Mouse (Mus musculus) midbrain, embryonic 12.5 days (tissue): ENCODE data around the gene Zfp507. TPM values are rescaled to one million over a fixed set of nuclear protein-coding genes. Genes with fewer than 3 reads are reported as not detected.

Experiments
- ATAC-seq: fragments of 200-750 bp; cut with Nextera tagmentation; 2 replicates; pipeline ENCODE4 v1.8.0; 2017; ENCODE audit warnings: low read depth, moderate TSS enrichment, moderate library complexity; ENCODE audit not compliant: low FRiP score
- H3K27ac ChIP-seq: fragments of 300-500 bp; sonication (generic); replicated peaks from 2 replicates; pipeline ENCODE4 v1.5.1; 2016; ENCODE audit warnings: mild to moderate bottlenecking
- H3K27me3 ChIP-seq: fragments of 300-500 bp; sonication (generic); 2 replicates; pipeline ENCODE4 v1.6.1; 2016; ENCODE audit warnings: mild to moderate bottlenecking
- H3K36me3 ChIP-seq: fragments of 300-500 bp; sonication (generic); 2 replicates; pipeline ENCODE4 v1.6.1; 2016
- H3K4me1 ChIP-seq: fragments of 300-500 bp; sonication (generic); 2 replicates; pipeline ENCODE4 v1.6.1; 2016
- H3K4me2 ChIP-seq: fragments of 300-500 bp; sonication (generic); replicated peaks from 2 replicates; pipeline ENCODE4 v1.6.1; 2016; ENCODE audit warnings: mild to moderate bottlenecking, moderate library complexity
- H3K4me3 ChIP-seq: fragments of 300-500 bp; sonication (generic); 2 replicates; pipeline ENCODE4 v1.5.1; 2016; ENCODE audit warnings: mild to moderate bottlenecking
- H3K9ac ChIP-seq: fragments of 300-500 bp; sonication (generic); replicated peaks from 2 replicates; pipeline ENCODE4 v1.6.1; 2016; ENCODE audit warnings: mild to moderate bottlenecking, moderate library complexity
- H3K9me3 ChIP-seq: fragments of 300-500 bp; sonication (generic); 2 replicates; pipeline ENCODE4 v1.6.1; 2016; ENCODE audit warnings: mild to moderate bottlenecking
- WGBS: fragments of 180-500 bp; shearing (Covaris S2); methylation state at CpG from one replicate; pipeline ENCODE4 v1.1.7; 2016; 5-methylcytosine and 5-hydroxymethylcytosine counted together
- polyA plus RNA-seq: library from polyadenylated mRNA; unstranded; fragments of >200 nt; fragmentation: Nextera tagmentation; extraction: Ambion mirVana; gene quantifications from 2 replicates; pipeline ENCODE4 v1.2.1, GENCODE M21; 2016

Gene Zfp507
- 24.3 and 24.8 TPM in 2 replicates for polyA plus RNA-seq

DNA sequence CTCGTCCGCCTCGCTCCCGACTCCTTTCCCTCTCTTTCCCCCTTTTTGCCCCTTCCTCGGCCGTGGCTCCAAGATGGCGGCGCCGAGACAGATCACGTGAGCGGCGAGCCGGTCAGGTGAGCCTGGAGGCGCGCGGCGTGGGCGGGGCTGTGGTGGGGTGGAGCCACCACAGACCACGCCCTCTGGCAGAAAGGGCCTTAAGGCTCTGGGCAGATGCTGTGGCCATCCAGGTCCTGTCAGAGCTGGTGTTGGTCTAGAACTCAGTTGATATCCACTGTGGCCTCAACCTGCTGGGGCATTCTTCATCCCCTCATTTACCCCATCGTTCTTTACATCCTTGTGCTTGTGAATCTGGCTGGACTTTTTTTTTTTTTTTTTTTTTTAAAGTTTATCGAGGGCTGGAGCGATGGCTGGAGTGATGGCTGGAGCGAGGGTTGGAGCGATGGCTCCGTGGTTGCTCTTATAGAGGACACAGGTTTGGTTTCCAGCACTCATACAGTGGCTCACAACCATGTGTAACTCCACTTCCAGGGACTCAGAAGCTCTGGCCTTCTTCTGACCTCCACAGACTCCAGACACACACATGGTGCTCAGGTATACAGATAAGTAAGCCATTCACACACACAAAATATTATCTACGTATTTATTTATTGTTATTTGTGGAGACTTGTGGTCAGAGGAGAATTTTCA, at the start of gene Zfp507:
TSS of gene Zfp507 (minus strand) at position 98 of the 690 bp plus-strand sequence.
- H3K4me2 ChIP-seq = peak within 1 kb of the TSS; percentile 89
- peak within 1 kb of the TSS; percentile 95 for H3K9ac ChIP-seq
- no peaks in the 10 kb centered on the region for H3K9me3 ChIP-seq
- H3K27me3 ChIP-seq = no peaks in the 10 kb centered on the region
- peaks cover 9% of the 10 kb centered on the region for H3K4me1 ChIP-seq
- H3K36me3 ChIP-seq = peaks cover 29% of the 10 kb centered on the region
- ATAC-seq = peak; percentile 96
- H3K27ac ChIP-seq = peak within 1 kb of the TSS; percentile 86
- 23% methylated on average over 22 of the region's 26 CpGs for WGBS
- H3K4me3 ChIP-seq = peak within 1 kb of the TSS; percentile 92

DNA sequence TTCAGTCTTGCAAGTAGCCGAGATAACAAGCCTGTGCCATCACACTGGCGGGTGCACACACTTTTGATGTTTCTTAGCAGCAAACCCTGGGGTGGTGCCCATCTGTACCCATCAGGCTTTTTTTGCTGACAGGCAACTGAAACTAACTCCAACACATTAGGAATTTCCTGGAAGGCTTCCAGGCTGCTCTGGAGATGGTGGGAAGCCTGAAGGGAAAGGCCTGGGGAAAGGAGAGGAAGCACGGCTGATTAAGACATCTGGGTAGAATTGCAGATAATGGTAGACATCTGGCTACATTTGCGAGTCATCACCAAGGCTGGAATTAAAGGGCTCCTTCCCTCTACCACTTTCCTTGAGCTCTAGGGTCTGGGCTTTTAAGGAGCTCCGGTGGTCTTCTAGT, 47.6 kb upstream of the Zfp507 start:
- ATAC-seq = no peak
- 88% methylated on average over 5 of the region's 5 CpGs for WGBS

DNA sequence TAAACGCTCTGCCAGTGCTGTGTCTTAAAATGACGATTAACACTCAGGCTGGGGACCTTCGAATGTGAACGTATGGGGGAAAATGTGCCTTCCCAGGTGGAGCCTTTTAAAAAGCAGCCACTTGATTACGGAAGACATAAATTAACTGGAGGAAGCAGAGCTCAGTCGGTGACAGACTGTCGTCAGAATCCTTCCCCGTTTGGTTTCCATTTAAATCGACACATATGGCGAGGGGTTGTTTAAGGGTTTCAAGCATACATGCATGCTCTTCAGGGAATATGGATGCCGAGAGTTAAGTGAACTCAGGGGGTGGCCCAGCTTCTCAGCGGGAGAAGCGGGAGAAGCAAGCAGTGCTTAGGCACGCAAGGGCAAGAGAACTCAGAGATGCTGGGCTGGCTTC, 45.7 kb upstream of the Zfp507 start:
- WGBS = 66% methylated on average over 14 of the region's 14 CpGs
- no peak overlapping the region for H3K9ac ChIP-seq
- H3K4me2 ChIP-seq = no peak overlapping the region
- no peaks in the 10 kb centered on the region for H3K4me1 ChIP-seq
- no peaks in the 10 kb centered on the region for H3K36me3 ChIP-seq
- no peak overlapping the region for H3K27ac ChIP-seq
- H3K27me3 ChIP-seq = no peaks in the 10 kb centered on the region
- ATAC-seq = no peak
- no peak overlapping the region for H3K4me3 ChIP-seq
- no peaks in the 10 kb centered on the region for H3K9me3 ChIP-seq

More for the DNA sequence above, 47.6 kb upstream of the Zfp507 start:
- H3K27me3 ChIP-seq = no peaks in the 10 kb centered on the region
- no peaks in the 10 kb centered on the region for H3K4me1 ChIP-seq
- no peak overlapping the region for H3K27ac ChIP-seq
- H3K36me3 ChIP-seq = no peaks in the 10 kb centered on the region
- H3K9ac ChIP-seq = no peak overlapping the region
- H3K4me2 ChIP-seq = no peak overlapping the region
- H3K4me3 ChIP-seq = no peak overlapping the region
- no peaks in the 10 kb centered on the region for H3K9me3 ChIP-seq

DNA sequence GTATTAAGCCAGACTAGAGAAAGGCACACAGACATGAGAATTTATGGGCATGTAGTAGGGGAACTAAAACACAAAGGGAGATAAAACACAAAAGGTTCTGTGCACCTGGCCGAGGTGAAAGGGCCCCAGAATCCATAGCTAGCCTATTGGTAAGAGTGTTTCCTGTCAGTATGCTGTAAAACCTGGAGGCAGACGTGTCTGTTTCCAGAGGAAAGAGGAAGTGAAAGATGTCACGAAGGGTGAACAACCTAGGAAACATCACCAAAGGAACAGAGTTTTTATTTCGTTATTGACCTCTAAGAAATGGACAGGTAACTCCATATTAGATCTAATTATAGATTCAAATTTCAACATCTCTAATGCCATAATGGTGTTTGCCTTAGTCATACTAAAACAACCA, 37.7 kb upstream of the Zfp507 start:
- H3K9me3 ChIP-seq = no peaks in the 10 kb centered on the region
- no peak for ATAC-seq
- H3K4me3 ChIP-seq = no peak overlapping the region
- H3K4me1 ChIP-seq = 0 out of 2 replicates have a peak, but pooled peaks cover 3% of the 10 kb centered on the region
- H3K27ac ChIP-seq = no peak overlapping the region
- no peaks in the 10 kb centered on the region for H3K36me3 ChIP-seq
- H3K27me3 ChIP-seq = no peaks in the 10 kb centered on the region
- no peak overlapping the region for H3K9ac ChIP-seq
- no peak overlapping the region for H3K4me2 ChIP-seq
- 84% methylated on average over 4 of the region's 4 CpGs for WGBS

DNA sequence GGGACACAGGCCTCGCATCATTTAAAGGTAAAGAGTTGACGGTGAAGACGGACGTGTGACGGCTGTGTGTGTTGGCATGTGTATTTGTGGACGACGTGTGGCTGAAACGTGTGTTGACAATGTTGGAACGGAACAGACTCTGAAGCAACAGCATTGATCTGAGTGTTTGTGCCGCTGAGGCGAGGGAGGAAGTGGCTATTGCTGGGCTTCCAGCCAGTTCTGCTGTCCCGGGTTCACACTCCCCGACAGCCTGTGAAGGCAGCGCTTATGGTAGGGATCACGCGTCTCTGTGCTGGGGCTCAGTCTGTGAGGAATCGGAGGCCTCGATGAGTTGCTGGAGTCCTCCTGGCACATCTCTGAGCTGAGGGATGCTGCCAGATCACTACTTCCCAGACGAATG, 34.0 kb upstream of the Zfp507 start:
- 84% methylated on average over 19 of the region's 19 CpGs for WGBS

DNA sequence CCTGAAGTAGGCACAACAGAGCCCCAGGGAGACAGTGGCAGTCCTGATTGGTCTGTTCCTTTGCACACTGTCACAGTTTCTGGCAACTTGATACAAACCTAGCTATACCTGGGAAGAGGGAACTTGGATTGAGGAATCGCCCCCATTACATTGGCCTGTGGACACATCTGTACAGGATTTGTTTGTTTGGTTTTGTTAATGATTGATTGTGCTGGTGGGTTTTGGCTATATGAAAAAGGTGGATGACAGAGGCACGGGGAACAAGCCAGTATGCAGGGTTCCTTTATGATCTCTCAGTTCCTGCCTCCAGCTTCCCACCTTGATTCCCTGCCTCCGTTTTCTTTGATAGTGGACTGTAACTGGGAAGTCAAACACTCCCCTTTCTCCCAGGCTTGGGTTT, 33.6 kb upstream of the Zfp507 start:
- H3K27ac ChIP-seq = no peak overlapping the region
- no peak overlapping the region for H3K9ac ChIP-seq
- no peak for ATAC-seq
- no peak overlapping the region for H3K4me3 ChIP-seq
- no peaks in the 10 kb centered on the region for H3K27me3 ChIP-seq
- no peaks in the 10 kb centered on the region for H3K9me3 ChIP-seq
- H3K4me1 ChIP-seq = 0 out of 2 replicates have a peak, but pooled peaks cover 3% of the 10 kb centered on the region
- no peak overlapping the region for H3K4me2 ChIP-seq
- 94% methylated on average over 3 of the region's 3 CpGs for WGBS
- no peaks in the 10 kb centered on the region for H3K36me3 ChIP-seq

More for the DNA sequence above, 34.0 kb upstream of the Zfp507 start:
- Histone ChIP-seq H3K27me3 (no peaks in the 10 kb centered on the region), H3K27ac (no peak overlapping the region), H3K9ac (no peak overlapping the region), H3K9me3 (no peaks in the 10 kb centered on the region), H3K36me3 (no peaks in the 10 kb centered on the region), H3K4me2 (no peak overlapping the region), H3K4me3 (no peak overlapping the region), H3K4me1 (0 out of 2 replicates have a peak, but pooled peaks cover 3% of the 10 kb centered on the region)
- ATAC-seq = no peak

DNA sequence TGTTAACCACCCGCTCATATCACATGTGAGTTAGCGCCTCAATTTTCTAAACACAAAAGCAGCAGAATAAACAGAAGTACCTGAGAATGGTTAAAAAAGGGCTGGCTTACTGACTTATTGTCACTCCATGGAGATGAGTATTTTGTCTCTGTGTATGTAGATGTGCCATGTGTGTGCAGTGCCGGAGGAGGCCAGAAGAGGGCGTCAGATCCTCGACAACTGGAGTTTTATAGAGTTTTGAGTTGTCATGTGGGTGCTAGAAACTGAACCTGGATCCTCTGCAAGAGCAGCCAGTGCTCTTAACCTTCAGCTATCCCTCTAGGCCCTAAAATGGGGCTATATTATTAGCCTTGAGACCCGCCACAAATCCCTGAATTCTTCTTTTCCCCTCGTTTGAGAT, 27.3 kb upstream of the Zfp507 start:
- H3K36me3 ChIP-seq = no peaks in the 10 kb centered on the region
- H3K27ac ChIP-seq = no peak overlapping the region
- H3K4me2 ChIP-seq = no peak overlapping the region
- no peaks in the 10 kb centered on the region for H3K9me3 ChIP-seq
- no peak overlapping the region for H3K9ac ChIP-seq
- ATAC-seq = no peak
- H3K4me1 ChIP-seq = no peaks in the 10 kb centered on the region
- no peaks in the 10 kb centered on the region for H3K27me3 ChIP-seq
- WGBS = 90% methylated on average over 7 of the region's 7 CpGs
- H3K4me3 ChIP-seq = no peak overlapping the region

DNA sequence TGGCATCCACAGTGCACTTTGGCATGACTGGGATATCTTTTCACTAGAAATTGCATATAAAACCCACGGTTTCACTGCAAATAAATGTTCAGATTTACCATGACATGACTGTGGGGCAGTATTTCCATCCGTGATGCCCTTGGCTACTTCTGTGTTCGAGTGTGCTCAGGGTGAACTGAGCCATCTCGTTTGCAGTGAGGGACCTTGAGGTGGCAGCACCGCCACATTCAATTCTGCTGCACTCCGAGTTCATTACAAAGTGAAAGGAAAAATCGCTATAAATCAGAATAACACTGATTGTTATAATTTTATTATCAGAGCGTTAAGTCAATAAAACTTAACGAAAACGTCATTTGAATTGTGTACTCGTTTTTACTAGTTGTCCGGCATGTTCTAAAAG, 21.1 kb upstream of the Zfp507 start:
- H3K27me3 ChIP-seq = no peaks in the 10 kb centered on the region
- 82% methylated on average over 12 of the region's 12 CpGs for WGBS
- no peaks in the 10 kb centered on the region for H3K36me3 ChIP-seq
- H3K27ac ChIP-seq = no peak overlapping the region
- no peaks in the 10 kb centered on the region for H3K9me3 ChIP-seq
- H3K9ac ChIP-seq = no peak overlapping the region
- no peak for ATAC-seq
- H3K4me1 ChIP-seq = no peaks in the 10 kb centered on the region
- H3K4me3 ChIP-seq = no peak overlapping the region
- H3K4me2 ChIP-seq = no peak overlapping the region

DNA sequence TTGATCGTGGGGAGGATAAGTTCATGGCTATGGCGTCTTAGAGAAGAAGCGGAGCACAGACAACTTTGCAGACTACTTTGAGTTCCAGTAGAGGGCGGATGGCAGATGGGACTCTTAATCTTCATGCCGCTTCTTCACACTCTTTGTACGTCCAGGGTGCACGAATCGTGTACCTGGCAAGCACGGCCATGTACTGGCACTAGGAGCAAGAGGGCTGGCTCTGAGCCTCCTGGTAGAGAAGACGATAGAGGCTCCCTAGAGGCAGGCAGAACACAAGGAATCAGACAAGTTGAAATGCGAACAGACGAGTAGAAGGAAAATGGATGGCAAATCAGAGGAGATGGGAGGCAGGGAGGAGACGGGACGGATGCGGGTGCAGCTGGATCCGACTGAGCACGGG, 19.5 kb upstream of the Zfp507 start:
- no peak for ATAC-seq
- no peaks in the 10 kb centered on the region for H3K36me3 ChIP-seq
- no peak overlapping the region for H3K27ac ChIP-seq
- H3K4me1 ChIP-seq = no peaks in the 10 kb centered on the region
- H3K9me3 ChIP-seq = no peaks in the 10 kb centered on the region
- no peak overlapping the region for H3K4me2 ChIP-seq
- H3K27me3 ChIP-seq = no peaks in the 10 kb centered on the region
- no peak overlapping the region for H3K9ac ChIP-seq
- 90% methylated on average over 14 of the region's 17 CpGs for WGBS
- no peak overlapping the region for H3K4me3 ChIP-seq

DNA sequence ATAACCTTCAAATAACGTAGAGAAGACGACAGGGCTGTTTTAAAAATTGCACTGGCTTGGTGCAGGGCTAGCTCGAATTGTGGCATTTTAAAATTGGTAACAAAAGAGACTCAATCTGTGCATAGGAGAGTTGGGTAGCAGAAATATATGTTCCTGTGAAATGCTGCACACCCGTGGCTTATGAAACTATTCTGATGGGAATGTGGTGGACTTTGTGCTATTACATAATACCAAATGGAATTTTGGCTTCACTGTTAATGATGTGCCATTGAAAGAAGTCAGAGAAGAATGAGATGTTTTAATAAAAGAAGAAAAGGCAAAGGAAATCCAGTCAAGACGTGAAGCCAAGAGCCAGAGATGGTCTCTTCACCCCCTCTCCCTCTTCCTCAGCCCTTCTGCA, 18.6 kb upstream of the Zfp507 start:
- Histone ChIP-seq H3K9me3 (no peaks in the 10 kb centered on the region), H3K4me2 (no peak overlapping the region), H3K36me3 (no peaks in the 10 kb centered on the region), H3K9ac (no peak overlapping the region), H3K27ac (no peak overlapping the region), H3K4me1 (no peaks in the 10 kb centered on the region), H3K4me3 (no peak overlapping the region), H3K27me3 (no peaks in the 10 kb centered on the region)
- 83% methylated on average over 5 of the region's 5 CpGs for WGBS
- ATAC-seq = no peak

DNA sequence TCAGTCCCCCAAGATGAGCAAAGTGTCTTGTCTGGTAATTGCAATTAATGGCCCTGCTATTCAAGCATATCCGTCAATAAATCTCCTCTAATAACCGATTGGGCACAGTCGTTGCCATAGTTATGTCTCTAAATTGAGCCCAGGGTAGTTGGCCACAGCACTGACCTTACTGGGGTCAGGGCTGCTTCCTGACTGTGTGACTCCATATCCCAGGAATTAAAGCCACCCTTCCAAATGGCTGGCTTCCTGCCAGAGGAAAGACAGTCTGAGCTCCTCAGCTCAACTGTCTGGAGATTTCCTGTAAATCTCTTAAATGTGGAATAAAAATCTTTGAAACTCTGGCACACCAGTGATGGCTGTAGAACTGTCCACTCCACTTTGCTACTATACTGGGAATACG, 16.7 kb upstream of the Zfp507 start:
- Histone ChIP-seq H3K4me2 (no peak overlapping the region), H3K4me1 (no peaks in the 10 kb centered on the region), H3K4me3 (no peak overlapping the region), H3K27me3 (no peaks in the 10 kb centered on the region), H3K27ac (no peak overlapping the region), H3K9ac (no peak overlapping the region), H3K9me3 (no peaks in the 10 kb centered on the region), H3K36me3 (no peaks in the 10 kb centered on the region)
- 86% methylated on average over 4 of the region's 4 CpGs for WGBS
- no peak for ATAC-seq

DNA sequence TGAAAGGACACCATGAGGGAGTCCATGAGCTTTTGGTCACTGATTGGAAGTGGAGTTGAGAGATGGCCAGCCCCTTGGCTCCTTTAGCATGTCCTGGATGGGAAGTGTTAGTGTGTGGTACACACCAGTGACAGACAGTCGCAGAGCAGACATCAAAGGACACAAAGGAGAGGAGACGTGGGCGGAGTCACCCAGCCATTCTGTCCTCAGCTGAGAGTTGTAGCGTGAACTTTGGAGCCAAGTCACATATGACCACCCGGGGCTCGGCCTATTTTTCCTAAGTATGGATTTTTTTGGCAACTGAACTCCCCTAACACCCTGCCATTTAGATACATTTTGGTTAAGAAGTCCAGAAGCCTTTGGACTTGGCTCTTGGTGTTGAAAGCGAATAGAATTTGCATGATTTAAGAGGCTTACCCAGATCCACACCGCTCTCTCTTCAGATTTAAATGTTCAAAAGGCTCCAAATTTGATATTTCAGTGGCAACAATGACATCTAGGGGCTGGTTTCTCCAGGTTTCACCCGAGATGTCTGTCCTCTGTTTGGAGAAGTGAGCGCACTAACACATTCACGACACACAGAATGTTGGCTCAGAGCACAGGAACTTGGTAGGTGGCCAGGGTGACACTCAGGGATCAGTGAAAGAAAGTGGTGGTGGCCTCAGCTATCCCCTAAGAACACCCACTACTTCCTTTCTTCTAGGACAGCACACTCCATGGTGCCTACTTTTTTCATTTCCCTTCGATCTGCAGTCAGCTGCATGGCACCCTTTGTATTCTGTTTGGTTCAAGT, 12.2 kb upstream of the Zfp507 start:
- Histone ChIP-seq H3K27ac (no peak overlapping the region), H3K9ac (no peak overlapping the region), H3K9me3 (no peaks in the 10 kb centered on the region), H3K36me3 (no peaks in the 10 kb centered on the region), H3K27me3 (0 out of 2 replicates have a peak, but pooled peaks cover 4% of the 10 kb centered on the region), H3K4me1 (no peaks in the 10 kb centered on the region), H3K4me2 (no peak overlapping the region), H3K4me3 (no peak overlapping the region)
- 77% methylated on average over 12 of the region's 12 CpGs for WGBS
- ATAC-seq = no peak
